Mouse (Mus musculus) MN1 (cell line): ENCODE measurements around the gene Otos.

Experiments
- DNase-seq: peaks from one replicate; pipeline ENCODE4 v3.0.0-alpha.2; 2016; ENCODE audit warnings: low spot score

Otos gene

DNA sequence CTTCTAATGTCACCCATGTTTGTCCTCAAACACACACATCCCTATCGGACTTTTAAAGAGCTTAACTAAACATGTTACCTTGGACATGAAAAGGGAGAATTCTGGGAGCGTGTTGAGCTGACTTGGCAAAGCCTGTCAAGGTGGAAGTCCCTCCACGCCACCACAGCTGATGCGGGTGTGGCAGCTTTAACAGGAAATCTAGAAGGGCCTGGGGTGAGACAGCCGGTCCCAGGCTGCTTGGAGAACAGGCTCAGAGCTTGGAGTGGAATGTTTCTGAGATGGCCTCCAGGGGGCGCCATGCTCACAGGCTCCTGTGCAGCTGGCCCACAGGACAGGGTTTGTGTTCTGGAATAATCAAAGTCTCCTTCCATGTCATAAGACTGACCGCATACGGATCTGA is at the start of gene Otos:
Gene Otos, minus strand, starts transcription at position 169 of the 400 bp plus-strand sequence.
- peak; percentile 82 for DNase-seq

GRCm38 (mm10) chr1:92696848-92697247 is 48.2 kb upstream of the Otos start:
- peak; percentile 88 for DNase-seq

GRCm38 (mm10) chr1:92695751-92696150 is 47.1 kb upstream of the Otos start:
- no peak for DNase-seq

DNA sequence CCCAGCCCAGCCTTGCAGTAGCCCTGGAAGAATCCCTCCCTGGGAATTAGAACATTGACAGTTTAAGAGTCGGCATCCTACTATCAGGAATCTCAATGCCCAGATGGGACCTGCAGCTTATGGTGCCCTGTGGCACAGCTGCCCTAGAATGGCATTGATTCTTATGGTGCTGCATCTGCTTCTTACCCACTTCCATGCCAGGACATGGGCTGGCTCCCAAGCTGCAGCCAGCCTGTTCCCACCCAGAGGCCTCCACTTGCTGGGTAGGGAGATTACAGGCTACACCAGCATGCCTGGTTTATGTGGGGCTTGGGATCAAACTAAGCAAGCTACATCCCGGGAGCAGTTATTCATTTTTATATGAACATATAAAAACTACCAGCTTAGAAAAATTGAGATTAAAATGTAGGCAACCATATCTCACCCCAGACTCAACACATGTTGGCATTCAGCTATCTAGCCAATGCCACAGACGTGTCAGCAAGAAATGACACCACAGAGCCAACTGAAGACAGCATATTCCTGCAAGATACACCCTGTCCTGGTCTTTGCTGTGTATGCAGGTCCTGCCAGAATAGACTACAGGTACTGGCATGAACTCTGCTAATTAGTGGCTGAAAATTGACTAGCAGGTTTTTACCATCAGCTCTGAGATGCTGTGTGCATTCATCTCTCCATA is 42.7 kb upstream of the Otos start:
- DNase-seq = no peak

DNA sequence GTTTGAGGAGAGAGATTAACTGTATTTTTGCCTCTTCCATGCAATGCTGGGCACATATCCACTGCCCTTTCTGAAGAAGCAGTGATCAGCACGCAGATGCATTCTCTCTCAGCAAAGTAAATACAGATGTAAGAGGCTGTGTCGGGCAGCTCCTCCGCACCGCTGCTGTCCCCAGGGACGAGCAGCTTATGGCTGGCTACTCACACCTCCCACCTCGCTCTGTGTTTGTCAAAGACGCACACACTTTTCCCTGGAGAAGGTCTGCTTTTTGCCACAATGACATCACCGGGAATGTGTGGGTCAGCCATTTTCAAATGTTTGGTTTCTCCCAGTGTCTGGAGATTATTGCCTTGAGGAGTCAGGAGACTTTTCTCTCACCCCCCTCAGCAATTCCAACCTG is 38.4 kb upstream of the Otos start:
- DNase-seq = peak; percentile 62

- no peak for DNase-seq
Measured at GRCm38 (mm10) chr1:92683151-92683550, 34.5 kb upstream of the Otos start.

- DNase-seq = no peak
Measured at GRCm38 (mm10) chr1:92680668-92681603, 32.3 kb upstream of the Otos start.

GRCm38 (mm10) chr1:92678757-92679156 is 30.1 kb upstream of the Otos start:
- no peak for DNase-seq

GRCm38 (mm10) chr1:92676676-92676975 is 28.0 kb upstream of the Otos start:
- no peak for DNase-seq

- DNase-seq = no peak
Measured at GRCm38 (mm10) chr1:92675932-92676675, 27.5 kb upstream of the Otos start.

GRCm38 (mm10) chr1:92673258-92673782 is 24.7 kb upstream of the Otos start:
- DNase-seq = no peak

DNA sequence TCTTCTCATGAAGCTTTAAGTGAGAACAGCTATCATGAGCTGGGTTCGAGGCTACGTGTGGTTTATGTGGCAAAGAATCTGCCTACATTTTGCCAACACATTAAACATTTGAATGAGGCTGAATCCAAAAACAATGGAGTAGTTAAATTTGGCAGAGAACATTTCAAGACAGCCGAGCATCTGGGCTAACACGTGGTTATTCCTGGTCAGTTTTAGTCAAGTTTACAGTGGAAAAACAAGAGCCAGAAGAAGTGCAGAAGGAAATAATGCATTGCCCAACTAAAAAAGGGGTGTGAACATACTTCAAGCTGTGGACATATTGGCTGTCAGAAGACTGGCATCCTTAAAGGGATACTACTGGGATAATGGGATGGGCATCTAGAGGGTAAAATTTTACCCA is 22.7 kb upstream of the Otos start:
- no peak for DNase-seq

GRCm38 (mm10) chr1:92669430-92669829 is 20.8 kb upstream of the Otos start:
- no peak for DNase-seq

GRCm38 (mm10) chr1:92667106-92667505 is 18.5 kb upstream of the Otos start:
- peak; percentile 50 for DNase-seq

DNA sequence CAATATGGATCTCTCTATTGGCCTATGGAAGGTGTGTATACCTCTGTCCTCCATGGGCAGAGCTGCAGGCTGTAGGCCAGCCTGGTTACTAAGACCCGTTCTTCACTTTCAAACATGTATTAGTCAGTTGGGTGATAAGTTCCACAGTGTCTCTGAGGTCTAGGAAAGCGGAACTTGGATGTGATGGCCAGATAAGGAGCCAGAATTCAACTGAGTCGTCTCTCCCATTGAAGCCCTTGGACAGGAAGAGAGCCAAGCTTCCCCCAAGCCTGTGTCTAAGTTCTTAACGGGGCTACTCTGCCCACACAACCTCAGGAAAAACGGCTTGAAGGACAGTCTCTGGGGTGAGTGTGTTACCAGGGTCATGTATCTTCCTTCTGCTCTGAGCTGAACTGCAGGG is 10.8 kb upstream of the Otos start:
- DNase-seq = no peak

DNA sequence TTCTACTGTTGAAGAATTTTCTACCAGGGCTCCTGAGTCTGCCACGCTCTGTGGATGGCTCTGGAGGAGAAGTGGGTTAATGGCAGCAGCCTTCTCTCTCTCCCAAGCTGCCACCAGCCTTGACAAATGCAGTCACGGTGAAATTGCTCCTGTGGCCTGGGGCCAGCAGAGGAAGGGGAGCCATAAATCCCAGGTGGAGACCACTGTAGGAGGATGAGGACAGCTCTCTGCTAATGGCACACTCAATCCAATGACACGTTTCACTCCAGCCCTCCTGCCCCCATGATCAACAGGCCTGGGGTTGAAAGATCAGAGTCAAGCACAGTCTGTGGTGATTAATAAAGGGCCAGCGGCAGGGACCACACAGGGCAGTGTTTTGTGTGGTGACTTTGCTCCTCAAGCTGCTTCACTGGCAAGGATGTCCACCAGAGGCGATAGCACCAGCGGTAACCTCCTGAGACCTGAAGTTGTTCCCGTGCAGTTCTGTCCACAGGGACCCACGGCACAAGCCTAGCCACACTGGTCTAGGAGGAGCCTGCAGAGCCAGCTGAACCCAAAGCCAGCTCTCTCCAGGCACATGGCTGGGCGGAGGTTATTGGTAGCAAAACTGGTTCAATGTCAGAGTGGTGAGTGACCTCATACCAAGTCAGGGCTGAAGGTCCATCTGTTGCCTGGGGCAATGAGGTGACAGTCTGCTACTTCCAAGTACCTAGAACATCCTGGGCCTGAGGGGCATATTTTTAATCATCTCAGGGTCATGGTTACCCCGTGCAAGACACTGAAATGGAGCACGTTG is 8.6 kb upstream of the Otos start:
- no peak for DNase-seq

DNA sequence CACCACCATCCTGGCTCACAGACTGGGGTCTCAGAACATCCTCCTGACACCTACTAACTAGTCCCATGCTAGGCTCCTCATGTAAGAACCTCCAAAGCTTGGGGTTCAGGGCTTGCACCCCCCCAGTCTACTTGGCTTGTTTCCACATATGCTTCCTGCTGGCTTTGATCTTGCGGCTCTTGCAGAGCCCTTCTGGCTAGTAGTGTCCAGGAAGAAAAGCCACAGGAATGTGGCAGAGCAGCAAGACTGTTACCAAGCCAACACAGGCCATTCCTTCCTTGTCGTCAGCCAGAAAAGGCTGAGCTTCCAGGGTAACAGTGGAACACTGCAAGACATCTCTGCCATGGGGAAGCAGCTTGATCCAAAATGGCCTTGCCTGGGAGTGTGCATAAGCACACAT is 6.0 kb upstream of the Otos start:
- no peak for DNase-seq

DNA sequence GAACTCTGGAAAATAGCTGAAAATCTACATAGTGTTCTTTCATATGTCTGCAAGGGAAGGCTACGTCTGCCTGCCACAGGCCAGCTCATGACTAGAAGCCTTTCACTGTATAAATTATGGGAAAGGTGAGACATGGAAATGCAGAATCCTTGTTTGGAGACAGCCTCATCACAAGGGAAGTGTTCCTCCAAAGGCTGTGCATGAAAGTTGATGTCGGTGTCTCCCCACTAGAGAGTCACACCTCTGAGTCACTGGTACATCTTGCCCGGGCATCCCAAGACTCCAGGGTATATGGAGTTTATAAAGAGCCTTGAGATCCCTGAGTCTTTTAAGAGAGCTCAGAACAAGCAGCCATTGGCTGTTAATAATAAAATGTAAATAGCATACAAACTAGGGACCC is 4.5 kb upstream of the Otos start:
- no peak for DNase-seq

- no peak for DNase-seq
Measured at GRCm38 (mm10) chr1:92651467-92651866, 2.8 kb upstream of the Otos start.

- peak; percentile 38 for DNase-seq
Measured at GRCm38 (mm10) chr1:92648197-92648596, 444 bp downstream of the Otos start.

- DNase-seq = peak; percentile 85
Measured at GRCm38 (mm10) chr1:92647752-92648151, 889 bp downstream of the Otos start.

DNA sequence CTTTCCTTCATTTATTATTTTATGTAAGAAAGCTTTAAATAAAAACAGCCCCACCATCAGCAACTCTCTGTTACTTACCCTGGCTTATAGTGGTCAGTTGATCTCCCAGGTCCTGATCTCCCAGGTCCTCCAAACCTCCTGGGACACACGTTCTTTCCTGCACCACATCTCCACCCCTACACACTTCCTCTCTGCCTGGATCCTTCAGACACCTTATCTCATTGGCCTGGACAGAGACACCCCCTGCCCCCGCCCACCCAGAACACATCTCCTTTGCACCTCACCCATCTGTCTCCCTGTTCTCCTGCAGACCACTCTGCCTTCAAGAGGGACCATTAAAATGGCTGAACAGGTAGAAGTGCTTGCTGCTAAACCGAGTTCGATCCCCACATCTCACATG is 1.6 kb downstream of the Otos start:
- DNase-seq = no peak
